Mouse (Mus musculus): ENCODE results near the gene Gm17019.
"Not testable (repeated sequence)": the region's sequence is repeated elsewhere in the genome, so short reads cannot be mapped to it uniquely, and the experiment has no call there.

Gene Gm17019

DNA sequence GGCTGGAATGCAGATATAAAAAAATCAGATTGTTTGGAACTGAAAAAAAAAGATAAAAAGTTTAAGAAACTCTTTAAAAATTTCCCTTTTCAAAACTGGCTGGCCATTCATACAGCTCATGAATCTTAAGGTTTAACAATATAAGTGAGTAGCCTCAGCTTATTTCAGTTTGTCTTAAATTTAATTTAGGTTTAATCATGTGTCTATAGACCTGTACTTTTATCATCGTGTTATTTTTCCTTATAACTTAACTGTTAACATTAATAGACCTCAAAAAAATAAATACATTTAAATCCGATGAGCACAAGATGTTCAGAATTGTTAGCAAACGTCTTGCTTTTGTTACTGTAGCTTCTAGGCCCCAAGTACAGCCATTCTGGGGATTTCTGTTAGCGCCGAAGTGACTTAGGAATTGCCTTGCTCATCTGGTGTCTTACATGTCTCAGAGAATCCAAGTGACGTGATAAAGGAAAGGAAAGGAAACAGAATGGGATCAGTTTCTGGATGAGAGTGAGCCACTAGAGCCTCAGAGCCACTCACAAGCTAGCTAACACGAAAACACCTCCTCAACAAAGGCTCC is 36.0 kb downstream of the Gm17019 start:
- DNase-seq (ENCODE audit: low spot score) = not testable (repeated sequence)

DNA sequence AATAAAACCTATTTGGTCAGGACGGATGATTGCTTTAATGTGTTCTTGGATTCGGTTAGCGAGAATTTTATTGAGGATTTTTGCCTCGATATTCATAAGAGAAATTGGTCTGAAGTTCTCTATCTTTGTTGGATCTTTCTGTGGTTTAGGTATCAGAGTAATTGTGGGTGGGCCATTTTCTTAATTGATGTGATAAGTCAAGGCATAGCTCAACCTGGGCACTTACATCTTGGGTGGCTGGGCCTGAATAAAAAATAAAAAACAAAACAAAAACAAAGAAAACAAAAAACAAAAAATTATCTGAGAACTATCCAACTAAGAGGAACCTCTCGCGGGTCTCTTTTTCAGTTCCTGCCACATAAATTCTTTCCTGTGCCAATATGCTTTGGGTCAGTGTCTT is 38.7 kb downstream of the Gm17019 start:
- not testable (repeated sequence) for DNase-seq (ENCODE audit: low spot score)

DNA sequence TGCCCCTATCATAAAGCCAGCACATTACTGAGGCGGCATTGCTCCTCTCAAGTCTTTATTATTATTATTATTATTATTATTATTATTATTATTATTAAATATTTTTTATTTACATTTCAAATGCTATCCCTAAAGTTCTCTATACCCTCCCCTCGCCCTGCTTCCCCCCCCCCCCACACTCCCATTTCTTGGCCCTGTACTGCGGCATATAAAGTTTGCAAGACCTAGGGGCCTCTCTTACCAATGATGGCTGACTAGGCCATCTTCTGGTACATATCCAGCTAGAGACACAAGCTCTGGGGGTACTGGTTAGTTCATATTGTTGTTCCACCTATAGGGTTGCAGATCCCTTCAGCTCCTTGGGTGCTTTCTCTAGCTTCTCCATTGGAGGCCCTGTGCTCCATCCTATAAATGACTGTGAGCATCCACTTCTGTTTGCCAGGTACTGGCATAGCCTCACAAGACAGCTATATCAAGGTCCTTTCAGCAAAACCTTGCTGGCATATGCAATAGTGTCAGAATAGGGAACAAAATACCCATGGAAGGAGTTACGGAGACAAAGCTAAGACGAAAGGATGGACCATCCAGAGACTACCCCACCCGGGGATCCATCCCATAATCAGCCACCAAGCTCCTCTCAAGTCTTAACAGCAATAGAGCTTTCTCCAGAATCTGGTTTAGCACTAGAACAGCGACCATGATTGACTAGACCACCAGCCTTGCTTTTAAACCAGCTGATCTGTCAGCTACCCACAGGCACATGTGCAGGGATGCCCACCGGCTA is 42.2 kb downstream of the Gm17019 start:
- DNase-seq (ENCODE audit: low spot score) = not testable (repeated sequence)

DNA sequence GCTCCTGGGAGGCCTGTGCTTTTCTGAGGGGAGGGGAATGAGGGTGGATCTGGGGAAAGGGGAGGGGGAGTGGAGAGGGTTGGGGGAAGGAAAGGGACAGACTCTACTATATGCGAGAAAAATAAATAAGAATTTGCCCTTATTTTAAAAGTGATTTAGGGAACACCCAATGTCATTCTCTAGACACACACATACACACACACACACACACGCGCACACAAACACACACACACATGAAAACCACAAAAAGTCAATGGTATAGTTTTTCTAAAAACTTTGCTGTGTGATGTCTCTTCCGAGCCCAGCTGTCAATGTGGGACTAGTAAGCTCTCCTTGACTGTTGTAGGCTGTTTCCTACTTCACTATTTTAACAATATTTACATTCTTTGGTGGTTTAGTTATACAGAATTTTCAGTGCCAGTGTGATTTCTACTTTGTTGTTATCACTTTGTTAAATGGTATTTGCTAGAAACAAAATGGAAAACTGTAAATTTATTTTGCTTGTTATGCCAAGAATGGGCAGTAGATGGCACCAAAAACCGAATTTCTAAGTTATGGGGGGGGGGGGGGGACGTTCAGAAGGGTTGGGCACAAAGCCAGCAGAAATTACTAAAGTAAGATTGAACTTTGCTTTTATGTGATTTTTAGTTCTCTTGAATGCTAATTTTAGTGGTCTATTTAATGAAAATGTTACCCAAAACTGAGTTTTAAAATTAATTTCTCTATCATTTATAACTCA is 46.0 kb downstream of the Gm17019 start:
- DNase-seq (ENCODE audit: low spot score) = not testable (repeated sequence)

Measured in MN1 (cell line).